Mouse (Mus musculus) spleen, adult 2 months (tissue): ENCODE data around the gene Ppm1g. TPM values are rescaled to one million over a fixed set of nuclear protein-coding genes. Genes with fewer than 3 reads are reported as not detected.
A peak's percentile ranks its signal among the peaks of the same experiment; 100 is the strongest.

Experiments
- DNase-seq, 2 experiments: peaks; one replicate each; pipeline versions ENCODE4 v3.0.0 to v3.0.0-alpha.2; 2012 to 2021; ENCODE audit warnings: low spot score in 2 of 2, low read depth in 1 of 2
- H3K27ac ChIP-seq: fragments of 200-500 bp; 2 replicates; pipeline ENCODE4 v1.5.1; 2012; ENCODE audit warnings: low read length, inconsistent platforms; ENCODE audit not compliant: insufficient read depth
- H3K27me3 ChIP-seq: fragments of 200-500 bp; 2 replicates; pipeline ENCODE4 v1.6.1; 2012; ENCODE audit warnings: mild to moderate bottlenecking, moderate library complexity, low read length, inconsistent platforms; ENCODE audit not compliant: control insufficient read depth, insufficient read depth
- H3K36me3 ChIP-seq: fragments of 200-500 bp; 2 replicates; pipeline ENCODE4 v1.6.1; 2012; ENCODE audit warnings: mild to moderate bottlenecking, low read length, inconsistent platforms; ENCODE audit not compliant: control insufficient read depth, insufficient read depth
- H3K4me1 ChIP-seq: fragments of 200-500 bp; 2 replicates; pipeline ENCODE4 v1.6.1; 2011; ENCODE audit warnings: inconsistent platforms; ENCODE audit not compliant: control insufficient read depth, insufficient read depth, insufficient read length
- H3K4me3 ChIP-seq: fragments of 200-500 bp; 2 replicates; pipeline ENCODE4 v1.5.1; 2011; ENCODE audit warnings: mild to moderate bottlenecking, inconsistent platforms; ENCODE audit not compliant: insufficient read depth, insufficient read length; ENCODE audit errors: extremely low read depth
- CTCF ChIP-seq: fragments of 200-500 bp; IDR thresholded peaks from 2 replicates; pipeline ENCODE4 v1.5.1; 2011; ENCODE audit warnings: mild to moderate bottlenecking, inconsistent platforms; ENCODE audit not compliant: insufficient read depth, insufficient read length, insufficient replicate concordance; ENCODE audit errors: extremely low read depth
- POLR2A ChIP-seq: fragments of 200-500 bp; IDR thresholded peaks from 2 replicates; pipeline ENCODE4 v1.6.1; 2011; ENCODE audit warnings: low read depth, low read length, inconsistent platforms
- WGBS: fragments of 180-500 bp; shearing (Covaris S2); methylation state at CpG from one replicate; pipeline ENCODE4 v1.1.7; 2018; 5-methylcytosine and 5-hydroxymethylcytosine counted together
- polyA plus RNA-seq: library from polyadenylated mRNA; depleted of rRNA; stranded (reverse); fragments of >200 nt; gene quantifications from 2 replicates; pipeline ENCODE4 v1.2.3, GENCODE M21; 2012

Ppm1g gene
- polyA plus RNA-seq, 1 experiment, result 65.7 TPM

DNA sequence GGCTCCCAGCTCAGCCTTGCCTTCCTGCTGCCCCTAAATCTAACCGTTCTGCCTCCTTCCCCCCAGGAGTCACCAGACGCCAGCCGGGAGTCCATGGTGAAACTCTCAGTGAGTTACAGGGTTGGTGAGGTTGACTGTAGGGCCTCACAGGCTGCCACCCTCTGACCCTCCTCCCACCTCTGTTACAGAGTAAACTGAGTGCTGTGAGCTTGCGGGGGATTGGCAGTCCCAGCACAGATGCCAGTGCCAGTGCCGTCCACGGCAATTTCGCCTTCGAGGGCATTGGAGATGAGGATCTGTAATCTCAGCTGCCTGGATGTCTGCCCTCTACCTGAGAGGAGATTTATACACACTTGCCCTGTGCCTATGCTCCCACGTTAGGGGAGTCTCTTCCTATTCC is 22.3 kb downstream of the Ppm1g start:
- WGBS, result 88% methylated on average over 9 of the region's 9 CpGs
- Histone ChIP-seq H3K27me3 (no peaks in the 10 kb centered on the region), H3K27ac (no peak overlapping the region), H3K4me1 (peaks cover 14% of the 10 kb centered on the region), H3K4me3 (no peak overlapping the region), H3K36me3 (peaks cover 53% of the 10 kb centered on the region)
- DNase-seq, result no peak
- TF ChIP-seq POLR2A, result no peak
- TF ChIP-seq CTCF, result no peak

DNA sequence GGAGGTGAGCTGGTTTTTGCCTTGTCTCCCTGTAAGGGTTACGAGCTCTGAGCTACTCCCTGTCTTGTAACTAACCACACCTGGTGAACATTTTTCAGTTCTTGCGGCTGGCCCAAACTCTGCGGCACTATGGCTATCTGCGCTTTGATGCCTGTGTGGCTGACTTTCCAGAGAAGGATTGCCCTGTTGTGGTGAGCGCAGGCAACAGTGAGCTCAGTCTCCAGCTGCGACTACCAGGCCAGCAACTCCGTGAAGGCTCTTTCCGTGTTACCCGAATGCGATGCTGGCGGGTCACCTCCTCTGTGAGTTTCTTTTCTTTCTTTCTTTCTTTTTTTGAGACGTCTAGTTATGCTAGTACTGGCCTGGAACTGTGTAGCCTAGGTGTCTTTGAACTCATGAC is 23.4 kb downstream of the Ppm1g start:
- no peak overlapping the region for H3K27ac ChIP-seq
- no peaks in the 10 kb centered on the region for H3K27me3 ChIP-seq
- H3K36me3 ChIP-seq, result peaks cover 50% of the 10 kb centered on the region
- no peak overlapping the region for H3K4me3 ChIP-seq
- 90% methylated on average over 12 of the region's 12 CpGs for whole genome bisulfite sequencing
- no peak for DNase-seq
- TF ChIP-seq POLR2A (no peak), CTCF (no peak)
- peaks cover 11% of the 10 kb centered on the region for H3K4me1 ChIP-seq

DNA sequence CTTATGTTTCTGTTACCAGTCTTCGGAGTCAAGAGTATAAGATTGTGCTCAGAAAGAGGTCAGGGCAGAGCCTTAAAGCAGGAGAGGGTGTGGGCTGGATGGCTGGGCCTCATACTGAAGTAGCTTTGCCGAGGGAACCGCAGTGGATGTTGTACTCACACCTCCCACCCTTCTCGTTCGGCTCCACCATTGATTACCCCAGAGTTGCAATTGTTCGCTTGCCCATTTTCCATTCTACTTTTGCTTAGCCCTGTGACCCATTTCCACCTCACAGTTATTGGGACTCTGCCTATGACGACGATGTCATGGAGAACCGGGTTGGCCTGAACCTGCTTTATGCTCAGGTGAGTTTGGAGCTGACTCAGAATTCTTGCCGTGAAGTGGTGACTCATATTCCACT is 24.3 kb downstream of the Ppm1g start:
- Histone ChIP-seq H3K27me3 (no peaks in the 10 kb centered on the region), H3K27ac (no peak overlapping the region), H3K4me3 (no peak overlapping the region), H3K4me1 (peaks cover 15% of the 10 kb centered on the region), H3K36me3 (peaks cover 50% of the 10 kb centered on the region)
- DNase-seq, result no peak
- TF ChIP-seq CTCF, result no peak
- 95% methylated on average over 10 of the region's 10 CpGs for WGBS

DNA sequence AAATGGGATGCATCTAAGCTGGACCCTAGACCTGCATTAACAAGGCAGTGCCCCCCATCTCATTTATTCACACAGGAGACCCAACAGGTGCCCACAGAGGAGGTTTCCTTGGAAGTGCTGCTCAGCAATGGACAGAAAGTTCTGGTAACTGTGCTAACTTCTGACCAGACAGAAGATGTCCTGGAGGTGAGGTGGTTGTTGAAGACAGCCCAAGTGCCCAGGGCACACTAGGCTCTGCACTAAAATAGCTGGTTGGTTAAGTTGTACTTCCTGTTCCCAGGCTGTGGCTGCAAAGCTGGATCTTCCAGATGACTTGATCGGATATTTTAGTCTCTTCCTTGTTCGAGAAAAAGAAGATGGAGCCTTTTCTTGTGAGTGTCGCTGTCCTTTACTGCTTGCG is 24.8 kb downstream of the Ppm1g start:
- H3K4me3 ChIP-seq, result no peak overlapping the region
- 90% methylated on average over 4 of the region's 4 CpGs for WGBS
- TF ChIP-seq POLR2A, result no peak
- TF ChIP-seq CTCF, result no peak
- DNase-seq, result no peak
- no peaks in the 10 kb centered on the region for H3K27me3 ChIP-seq
- H3K4me1 ChIP-seq, result peaks cover 14% of the 10 kb centered on the region
- peaks cover 53% of the 10 kb centered on the region for H3K36me3 ChIP-seq
- H3K27ac ChIP-seq, result no peak overlapping the region

DNA sequence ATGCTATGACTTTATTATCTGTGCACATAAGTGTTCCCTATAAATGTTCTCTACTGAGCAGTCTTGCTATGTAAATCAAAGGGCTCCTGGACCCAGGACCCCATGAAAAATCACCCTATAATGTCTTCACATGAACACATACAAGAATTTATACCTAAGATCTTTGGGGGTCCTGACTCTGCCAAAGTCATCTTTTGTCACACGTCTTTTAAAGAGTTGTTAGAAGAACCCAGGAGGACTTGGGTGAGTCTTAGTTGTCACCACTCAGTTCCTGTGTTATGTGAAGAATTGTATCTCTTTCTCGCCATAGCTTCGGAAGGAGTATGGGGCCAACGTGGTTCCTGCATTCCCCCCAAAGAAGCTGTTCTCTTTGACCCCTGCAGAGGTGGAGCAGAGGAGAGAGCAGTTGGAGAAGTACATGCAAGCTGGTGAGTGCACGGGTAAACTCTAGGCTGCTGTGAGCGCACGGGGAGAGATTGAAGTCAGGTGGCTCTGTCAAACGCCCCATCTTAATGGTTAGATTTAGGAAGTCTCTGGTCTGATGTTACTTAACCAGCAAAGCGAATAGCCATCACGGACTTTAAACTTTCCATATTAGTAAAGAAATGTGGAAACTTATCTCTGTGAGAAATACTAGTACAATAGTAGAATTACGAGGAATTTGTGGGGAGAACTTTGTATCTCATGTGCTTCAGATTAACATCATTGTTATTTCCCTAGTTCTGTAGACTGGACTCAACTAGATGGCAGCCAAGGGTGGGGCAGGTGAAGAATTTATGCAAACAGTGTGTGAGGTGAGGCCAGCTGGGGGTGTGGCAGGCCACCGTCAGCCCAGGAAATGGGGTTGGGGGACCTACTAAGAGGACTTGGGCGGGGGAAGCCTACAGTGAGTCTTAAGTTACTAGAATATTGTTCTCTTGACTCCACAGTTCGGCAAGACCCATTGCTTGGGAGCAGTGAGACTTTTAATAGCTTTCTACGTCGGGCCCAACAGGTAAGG is 25.7 kb downstream of the Ppm1g start:
- Histone ChIP-seq H3K4me3 (no peak overlapping the region), H3K27ac (no peak overlapping the region)
- WGBS, result 91% methylated on average over 16 of the region's 16 CpGs

GRCm38 (mm10) chr5:31193631-31194281 is 26.7 kb downstream of the Ppm1g start:
- peak overlapping the region; percentile 88 for H3K27ac ChIP-seq
- H3K27me3 ChIP-seq, result no peaks in the 10 kb centered on the region
- peaks cover 48% of the 10 kb centered on the region for H3K36me3 ChIP-seq
- H3K4me1 ChIP-seq, result peaks cover 7% of the 10 kb centered on the region; the same call in 1 of the 2 replicates
- WGBS, result 7% methylated on average over 25 of the region's 25 CpGs
- no peak for DNase-seq
- no peak for TF ChIP-seq CTCF
- TF ChIP-seq POLR2A, result no peak
- H3K4me3 ChIP-seq, result peak overlapping the region; percentile 93

More for the DNA sequence above, 25.7 kb downstream of the Ppm1g start:
- H3K27me3 ChIP-seq, result no peaks in the 10 kb centered on the region
- H3K36me3 ChIP-seq, result peaks cover 52% of the 10 kb centered on the region
- no peak for DNase-seq
- no peak for TF ChIP-seq CTCF
- no peak for TF ChIP-seq POLR2A
- H3K4me1 ChIP-seq, result peaks cover 7% of the 10 kb centered on the region; the same call in 1 of the 2 replicates
